Mouse (Mus musculus) kidney, embryonic 14.5 days (tissue): Measurements from ENCODE around the gene 4933424G06Rik. TPM values are rescaled to one million over a fixed set of nuclear protein-coding genes. Genes with fewer than 3 reads are reported as not detected.
A peak's percentile ranks its signal among the peaks of the same experiment; 100 is the strongest.
"Not testable (repeated sequence)": the region's sequence is repeated elsewhere in the genome, so short reads cannot be mapped to it uniquely, and the experiment has no call there.

Experiments
- ATAC-seq: fragments of 200-750 bp; cut with Nextera tagmentation; 2 replicates; pipeline ENCODE4 v1.8.0; 2017; ENCODE audit warnings: moderate number of reproducible peaks, mild to moderate bottlenecking, moderate TSS enrichment, moderate library complexity; ENCODE audit not compliant: low FRiP score, low TSS enrichment
- H3K27ac ChIP-seq: fragments of 300-500 bp; sonication (generic); 2 replicates; pipeline ENCODE4 v1.5.1; 2014; ENCODE audit warnings: low read depth, mild to moderate bottlenecking, low read length, moderate library complexity, mixed read lengths
- H3K27me3 ChIP-seq: fragments of 300-500 bp; sonication (generic); 2 replicates; pipeline ENCODE4 v1.6.1; 2014; ENCODE audit warnings: mild to moderate bottlenecking, low read length; ENCODE audit not compliant: control insufficient read depth, insufficient read depth
- H3K36me3 ChIP-seq: fragments of 300-500 bp; sonication (generic); 2 replicates; pipeline ENCODE4 v1.6.1; 2014; ENCODE audit warnings: low read length, mixed read lengths; ENCODE audit not compliant: control insufficient read depth, insufficient read depth
- H3K4me1 ChIP-seq: fragments of 300-500 bp; sonication (generic); 2 replicates; pipeline ENCODE4 v1.6.1; 2014; ENCODE audit warnings: low read length, mixed read lengths; ENCODE audit not compliant: control insufficient read depth, insufficient read depth
- H3K4me2 ChIP-seq: fragments of 300-500 bp; sonication (generic); replicated peaks from 2 replicates; pipeline ENCODE4 v1.6.1; 2014; ENCODE audit warnings: low read depth, mild to moderate bottlenecking, low read length
- H3K4me3 ChIP-seq: fragments of 300-500 bp; sonication (generic); 2 replicates; pipeline ENCODE4 v1.5.1; 2014; ENCODE audit warnings: mild to moderate bottlenecking, low read length
- H3K9ac ChIP-seq: fragments of 300-500 bp; sonication (generic); 2 replicates; pipeline ENCODE4 v1.6.1; 2014; ENCODE audit warnings: low read depth, mild to moderate bottlenecking, low read length, moderate library complexity
- H3K9me3 ChIP-seq: fragments of 300-500 bp; sonication (generic); 2 replicates; pipeline ENCODE4 v1.6.1; 2016; ENCODE audit warnings: low read length; ENCODE audit not compliant: control insufficient read depth
- WGBS: fragments of 180-500 bp; shearing (Covaris S2); extraction: QIAGEN DNeasy Blood & Tissue Kit; methylation state at CpG from one replicate; pipeline ENCODE4 v1.1.7; 2014; 5-methylcytosine and 5-hydroxymethylcytosine counted together
- polyA plus RNA-seq: library from polyadenylated mRNA; unstranded; fragments of >200 nt; fragmentation: Nextera tagmentation; extraction: Ambion mirVana; gene quantifications from 2 replicates; pipeline ENCODE4 v1.2.1, GENCODE M21; 2014

4933424G06Rik gene
- polyA plus RNA-seq, result 0.34 TPM in 1 of 2 replicates, not detected in the other

DNA sequence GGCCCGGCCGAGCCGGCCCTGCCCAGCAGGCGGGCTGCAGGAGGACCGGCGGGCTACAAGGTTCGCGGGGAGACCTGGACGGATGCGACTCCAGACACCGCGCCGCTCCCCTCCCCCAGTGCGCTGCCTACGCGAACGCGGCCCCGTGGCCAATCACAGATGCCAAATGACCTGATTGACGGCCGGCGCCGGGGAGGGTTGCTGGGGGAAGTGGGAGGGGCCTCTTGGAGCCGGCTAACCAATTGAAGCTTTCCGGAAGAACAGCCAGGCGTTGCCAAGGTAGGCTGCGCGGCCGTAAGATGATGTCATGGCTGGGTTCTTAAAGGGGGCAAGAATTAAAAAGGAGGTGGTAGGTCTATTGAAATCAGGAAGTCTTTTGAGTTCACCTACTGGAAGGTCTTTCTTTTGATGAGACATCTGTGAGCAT, at the start of gene 4933424G06Rik:
Gene 4933424G06Rik, plus strand, starts transcription at position 296 of the 427 bp plus-strand sequence.
- Histone ChIP-seq H3K9me3 (no peaks in the 10 kb centered on the region), H3K27me3 (no peaks in the 10 kb centered on the region), H3K36me3 (peaks cover 24% of the 10 kb centered on the region), H3K27ac (peak within 1 kb of the TSS; percentile 83), H3K4me1 (peaks cover 13% of the 10 kb centered on the region), H3K9ac (peak within 1 kb of the TSS; percentile 91), H3K4me2 (peak within 1 kb of the TSS; percentile 61), H3K4me3 (peak within 1 kb of the TSS; percentile 94)
- ATAC-seq, result peak; percentile 96
- WGBS, result 0% methylated on average over 29 of the region's 29 CpGs

- no peak overlapping the region for H3K9ac ChIP-seq
- H3K27me3 ChIP-seq, result no peaks in the 10 kb centered on the region
- H3K4me3 ChIP-seq, result no peak overlapping the region
- ATAC-seq, result no peak
- no peaks in the 10 kb centered on the region for H3K9me3 ChIP-seq
- 70% methylated on average over 4 of the region's 4 CpGs for WGBS
- H3K36me3 ChIP-seq, result no peaks in the 10 kb centered on the region
- no peak overlapping the region for H3K27ac ChIP-seq
- peaks cover 15% of the 10 kb centered on the region; the same call in 1 of the 2 replicates for H3K4me1 ChIP-seq
- no peak overlapping the region for H3K4me2 ChIP-seq
Observed at GRCm38 (mm10) chr1:36664457-36664856, 45.5 kb upstream of the 4933424G06Rik start.

GRCm38 (mm10) chr1:36665165-36665723, 44.7 kb upstream of the 4933424G06Rik start:
- H3K36me3 ChIP-seq, result no peaks in the 10 kb centered on the region
- ATAC-seq, result peak; percentile 90
- H3K4me3 ChIP-seq, result no peak overlapping the region
- no peak overlapping the region for H3K9ac ChIP-seq
- peaks cover 15% of the 10 kb centered on the region; the same call in 1 of the 2 replicates for H3K4me1 ChIP-seq
- H3K9me3 ChIP-seq, result no peaks in the 10 kb centered on the region
- no peaks in the 10 kb centered on the region for H3K27me3 ChIP-seq
- WGBS, result 48% methylated on average over 11 of the region's 11 CpGs
- peak overlapping the region; percentile 85 for H3K27ac ChIP-seq
- 0 out of 2 replicates have a peak overlapping the region, but pooled peaks have one; percentile 2 for H3K4me2 ChIP-seq

DNA sequence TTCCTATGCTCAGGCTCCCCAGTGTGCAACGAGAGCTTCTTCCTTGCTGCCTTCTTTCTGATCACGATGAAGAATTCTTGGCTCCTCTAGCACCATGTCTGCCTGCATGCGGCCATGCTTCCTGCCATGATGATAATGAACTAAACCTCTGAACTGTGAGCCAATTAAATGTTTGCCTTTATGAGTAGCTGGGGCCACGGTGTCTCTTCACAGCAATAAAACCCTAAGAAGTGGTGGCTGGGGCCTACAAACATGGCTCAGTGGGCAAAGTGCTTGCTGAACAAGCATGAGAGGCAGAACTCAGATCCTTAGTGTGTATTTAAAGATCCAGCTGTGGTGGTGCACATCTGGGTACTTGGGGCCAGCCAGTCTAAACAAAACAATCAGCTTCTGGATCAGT, 44.0 kb upstream of the 4933424G06Rik start:
- H3K4me2 ChIP-seq, result no peak overlapping the region
- H3K36me3 ChIP-seq, result no peaks in the 10 kb centered on the region
- peaks cover 15% of the 10 kb centered on the region; the same call in 1 of the 2 replicates for H3K4me1 ChIP-seq
- H3K27ac ChIP-seq, result peak overlapping the region; percentile 85
- ATAC-seq, result no peak
- no peak overlapping the region for H3K4me3 ChIP-seq
- WGBS, result 37% methylated on average over 4 of the region's 4 CpGs
- no peaks in the 10 kb centered on the region for H3K27me3 ChIP-seq
- H3K9me3 ChIP-seq, result no peaks in the 10 kb centered on the region
- no peak overlapping the region for H3K9ac ChIP-seq

DNA sequence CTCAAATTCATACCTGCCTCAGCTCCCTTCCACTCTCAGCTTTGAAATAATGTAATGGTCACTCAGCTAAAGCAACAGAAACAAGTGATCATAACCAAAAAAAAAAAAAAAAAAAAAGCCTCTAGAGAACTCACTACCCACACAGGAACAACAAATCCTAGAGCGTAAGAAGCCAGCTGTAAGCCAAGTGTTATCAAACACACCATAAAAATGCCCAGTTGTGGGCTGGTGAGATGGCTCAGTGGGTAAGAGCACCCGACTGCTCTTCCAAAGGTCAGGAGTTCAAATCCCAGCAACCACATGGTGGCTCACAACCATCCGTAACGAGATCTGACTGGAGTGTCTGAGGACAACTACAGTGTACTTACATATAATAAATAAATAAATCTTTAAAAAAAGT, 41.9 kb upstream of the 4933424G06Rik start:
- not testable (repeated sequence) for H3K9me3 ChIP-seq, H3K4me2 ChIP-seq, H3K27ac ChIP-seq, H3K27me3 ChIP-seq, H3K36me3 ChIP-seq, H3K9ac ChIP-seq, ATAC-seq, H3K4me3 ChIP-seq
- 53% methylated on average over 4 of the region's 4 CpGs for WGBS
- H3K4me1 ChIP-seq, result peaks cover 15% of the 10 kb centered on the region; the same call in 1 of the 2 replicates

DNA sequence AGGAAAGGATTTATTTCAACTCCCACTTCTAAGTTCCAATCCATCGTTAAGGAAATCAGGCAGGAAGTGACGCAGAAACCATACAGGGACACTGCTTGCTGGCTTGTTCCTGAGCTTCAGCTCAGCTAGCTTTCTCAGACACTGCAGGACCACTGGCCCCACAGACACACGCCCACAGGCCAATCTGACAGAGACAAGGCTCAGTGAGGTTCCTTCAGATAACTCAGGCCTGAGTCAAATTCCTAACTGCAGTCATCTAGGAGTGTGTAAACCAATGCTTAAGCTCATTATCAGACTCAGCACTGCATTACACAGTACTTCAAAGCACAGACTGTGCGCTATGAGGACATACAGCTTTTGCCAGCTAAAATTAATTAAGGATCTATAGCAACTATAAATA, 39.7 kb upstream of the 4933424G06Rik start:
- Histone ChIP-seq H3K27ac (no peak overlapping the region), H3K4me2 (no peak overlapping the region), H3K36me3 (no peaks in the 10 kb centered on the region), H3K4me3 (no peak overlapping the region), H3K4me1 (peaks cover 8% of the 10 kb centered on the region; the same call in 1 of the 2 replicates), H3K27me3 (no peaks in the 10 kb centered on the region), H3K9me3 (no peaks in the 10 kb centered on the region), H3K9ac (no peak overlapping the region)
- WGBS, result 48% methylated on average over 4 of the region's 4 CpGs
- no peak for ATAC-seq

- Histone ChIP-seq H3K4me3 (no peak overlapping the region), H3K9ac (no peak overlapping the region), H3K27ac (no peak overlapping the region), H3K36me3 (no peaks in the 10 kb centered on the region), H3K4me1 (no peaks in the 10 kb centered on the region), H3K27me3 (no peaks in the 10 kb centered on the region), H3K4me2 (no peak overlapping the region), H3K9me3 (no peaks in the 10 kb centered on the region)
- 87% methylated on average over 10 of the region's 10 CpGs for WGBS
- ATAC-seq, result no peak
Observed at GRCm38 (mm10) chr1:36671260-36671659, 38.7 kb upstream of the 4933424G06Rik start.

GRCm38 (mm10) chr1:36672648-36673350, 37.1 kb upstream of the 4933424G06Rik start:
- Histone ChIP-seq H3K9ac (no peak overlapping the region), H3K36me3 (no peaks in the 10 kb centered on the region), H3K27ac (no peak overlapping the region), H3K4me1 (no peaks in the 10 kb centered on the region), H3K4me3 (no peak overlapping the region), H3K27me3 (no peaks in the 10 kb centered on the region), H3K9me3 (no peaks in the 10 kb centered on the region), H3K4me2 (no peak overlapping the region; the same call in 1 of the 2 replicates)
- WGBS, result 54% methylated on average over 16 of the region's 16 CpGs
- 0 out of 2 replicates have a peak, but pooled peaks have one; percentile 16 for ATAC-seq

DNA sequence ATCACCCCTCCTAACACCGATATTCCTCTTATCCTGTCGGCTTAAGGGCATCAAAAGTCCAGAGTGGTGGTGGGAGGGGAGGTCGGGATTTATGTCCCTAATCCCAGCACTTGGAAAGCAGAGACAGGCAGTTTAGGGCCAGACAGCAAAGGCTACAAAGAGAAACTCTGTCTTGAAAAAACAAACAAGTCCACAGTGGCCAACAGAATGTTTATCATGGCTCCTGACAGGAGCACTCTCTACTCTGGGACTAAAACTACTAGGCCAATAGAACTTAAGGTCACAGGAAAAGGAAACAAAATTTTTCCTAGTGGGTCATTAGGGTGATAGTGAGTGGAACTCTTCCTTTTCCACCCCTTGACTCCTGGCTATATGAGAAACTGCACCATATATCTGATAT, 35.0 kb upstream of the 4933424G06Rik start:
- WGBS, result 6% methylated on average over 3 of the region's 3 CpGs
- Histone ChIP-seq H3K4me3 (no peak overlapping the region), H3K27me3 (no peaks in the 10 kb centered on the region), H3K4me2 (no peak overlapping the region), H3K4me1 (no peaks in the 10 kb centered on the region), H3K27ac (no peak overlapping the region), H3K36me3 (no peaks in the 10 kb centered on the region), H3K9ac (no peak overlapping the region), H3K9me3 (no peaks in the 10 kb centered on the region)
- ATAC-seq, result peak; percentile 40; the same call in 1 of the 2 replicates
